Mouse (Mus musculus) central nervous system, embryonic 11.5 days (tissue): Measurements from ENCODE around the gene Zfp287. TPM values are rescaled to one million over a fixed set of nuclear protein-coding genes. Genes with fewer than 3 reads are reported as not detected.

ENCODE experiments used
- polyA plus RNA-seq: library from polyadenylated mRNA; depleted of rRNA; stranded (reverse); fragments of >200 nt; gene quantifications from 2 replicates; pipeline ENCODE4 v1.2.3, GENCODE M21; 2012; rRNA removed

Gene Zfp287
- 8.1 and 10.9 TPM in 2 replicates for polyA plus RNA-seq

GRCm38 (mm10) chr11:62731311-62732021 is at the start of gene Zfp287:
TSS of gene Zfp287 (minus strand) at chr11:62731905.

GRCm38 (mm10) chr11:62752780-62753179 is 21.1 kb upstream of the Zfp287 start, which contains the start of gene Gm10428:
TSS of gene Gm10428 (plus strand) at chr11:62753100.

Other genes with a start within 250 kb of the Zfp287 start
- 55.4 and 71.4 TPM in 2 replicates for gene Cenpv, start 192.6 kb downstream of the Zfp287 start, polyA plus RNA-seq
- gene Ubb, start 180.7 kb downstream of the Zfp287 start, polyA plus RNA-seq: 2,944 and 2,951 TPM in 2 replicates
- 5.7 and 6.2 TPM in 2 replicates for gene Trpv2, start 157.4 kb downstream of the Zfp287 start, polyA plus RNA-seq
- 9.8 and 16.3 TPM in 2 replicates for gene Lrrc75a, start 83.4 kb downstream of the Zfp287 start, polyA plus RNA-seq
- 31.3 and 47.4 TPM in 2 replicates for gene Mmgt2, start 83.2 kb downstream of the Zfp287 start, polyA plus RNA-seq
- not detected in 2 replicates for gene Gm10428, start 21.2 kb upstream of the Zfp287 start, polyA plus RNA-seq
- gene Zfp286, start 57.6 kb upstream of the Zfp287 start, polyA plus RNA-seq: 18.7 and 21.9 TPM in 2 replicates
- gene Trim16, start 88.3 kb upstream of the Zfp287 start, polyA plus RNA-seq: 2.3 and 5.5 TPM in 2 replicates
- 0.28 and 0.50 TPM in 2 replicates for gene Fbxw10, start 115.2 kb upstream of the Zfp287 start, polyA plus RNA-seq
- gene Tvp23b, start 147.6 kb upstream of the Zfp287 start, polyA plus RNA-seq: 20.5 and 30.8 TPM in 2 replicates
- 0.30 and 0.34 TPM in 2 replicates for gene Cdrt4, start 219.3 kb upstream of the Zfp287 start, polyA plus RNA-seq